Mouse (Mus musculus): ENCODE data around the gene Kcp. TPM values are rescaled to one million over a fixed set of nuclear protein-coding genes. Genes with fewer than 3 reads are reported as not detected.

Gene Kcp
- polyA plus RNA-seq, 2 experiments, result 27.1 to 92.4 TPM

GRCm38 (mm10) chr6:29523301-29524033 lies 15.7 kb upstream of the Kcp start:
- no peak for TF ChIP-seq POLR2A (IDR thresholded peaks at IDR 0.05; ENCODE audit: borderline replicate concordance, extremely low read depth, insufficient read depth, insufficient read length)
- no peaks in the 10 kb centered on the region for H3K36me3 ChIP-seq (ENCODE audit: control insufficient read depth, insufficient read depth, low read length)
- H3K4me3 ChIP-seq (replicated peaks; ENCODE audit: low read length), result no peak overlapping the region
- no peaks in the 10 kb centered on the region for H3K9me3 ChIP-seq (ENCODE audit: control insufficient read depth, low read length)
- H3K4me1 ChIP-seq (ENCODE audit: control insufficient read depth, insufficient read depth, low read length), result peaks cover 7% of the 10 kb centered on the region
- DNase-seq (ENCODE audit: low spot score) (no peak), ATAC-seq (ENCODE audit: low FRiP score, low read depth) (no peak)
- H3K27me3 ChIP-seq (ENCODE audit: control insufficient read depth, insufficient read depth, low read length), result peaks cover 28% of the 10 kb centered on the region
- no peak overlapping the region for H3K4me2 ChIP-seq (replicated peaks; ENCODE audit: low read depth, low read length, severe bottlenecking)
- H3K27ac ChIP-seq (replicated peaks; ENCODE audit: low read depth, low read length), result no peak overlapping the region
- 77% methylated on average over 12 of the region's 12 CpGs for WGBS
- no peak overlapping the region for H3K9ac ChIP-seq (ENCODE audit: low read depth, low read length, severe bottlenecking)

- Histone ChIP-seq H3K9ac (ENCODE audit: low read depth, low read length, severe bottlenecking) (no peak overlapping the region), H3K4me3 (replicated peaks; ENCODE audit: low read length) (no peak overlapping the region), H3K36me3 (ENCODE audit: control insufficient read depth, insufficient read depth, low read length) (no peaks in the 10 kb centered on the region), H3K9me3 (ENCODE audit: control insufficient read depth, low read length) (no peaks in the 10 kb centered on the region), H3K27ac (replicated peaks; ENCODE audit: low read depth, low read length) (no peak overlapping the region), H3K27me3 (ENCODE audit: control insufficient read depth, insufficient read depth, low read length) (peaks cover 20% of the 10 kb centered on the region), H3K4me2 (replicated peaks; ENCODE audit: low read depth, low read length, severe bottlenecking) (no peak overlapping the region), H3K4me1 (ENCODE audit: control insufficient read depth, insufficient read depth, low read length) (peaks cover 7% of the 10 kb centered on the region)
- DNase-seq (ENCODE audit: low spot score) (no peak), ATAC-seq (ENCODE audit: low FRiP score, low read depth) (no peak)
- no peak for TF ChIP-seq POLR2A (IDR thresholded peaks at IDR 0.05; ENCODE audit: borderline replicate concordance, extremely low read depth, insufficient read depth, insufficient read length)
- WGBS, result 56% methylated on average over 6 of the region's 6 CpGs
Observed at GRCm38 (mm10) chr6:29522626-29523300, 15.0 kb upstream of the Kcp start.

- Histone ChIP-seq H3K9me3 (ENCODE audit: control insufficient read depth, low read length) (no peaks in the 10 kb centered on the region), H3K4me1 (ENCODE audit: control insufficient read depth, insufficient read depth, low read length) (peaks cover 9% of the 10 kb centered on the region; the same call in 1 of the 2 replicates), H3K4me3 (replicated peaks; ENCODE audit: low read length) (no peak overlapping the region), H3K36me3 (ENCODE audit: control insufficient read depth, insufficient read depth, low read length) (no peaks in the 10 kb centered on the region), H3K9ac (ENCODE audit: low read depth, low read length, severe bottlenecking) (no peak overlapping the region), H3K27ac (replicated peaks; ENCODE audit: low read depth, low read length) (no peak overlapping the region), H3K27me3 (ENCODE audit: control insufficient read depth, insufficient read depth, low read length) (no peaks in the 10 kb centered on the region), H3K4me2 (replicated peaks; ENCODE audit: low read depth, low read length, severe bottlenecking) (no peak overlapping the region)
- DNase-seq (ENCODE audit: low spot score) (peak; percentile 49), ATAC-seq (ENCODE audit: low FRiP score, low read depth) (peak; percentile 53; the same call in 1 of the 2 replicates)
- 11% methylated on average over 5 of the region's 5 CpGs for WGBS
- TF ChIP-seq POLR2A (IDR thresholded peaks at IDR 0.05; ENCODE audit: borderline replicate concordance, extremely low read depth, insufficient read depth, insufficient read length), result no peak
Observed at GRCm38 (mm10) chr6:29517139-29517538, 9.4 kb upstream of the Kcp start.

GRCm38 (mm10) chr6:29513284-29513683 lies 5.5 kb upstream of the Kcp start:
- peaks cover 19% of the 10 kb centered on the region for H3K4me1 ChIP-seq (ENCODE audit: control insufficient read depth, insufficient read depth, low read length)
- WGBS, result 3% methylated on average over 11 of the region's 11 CpGs
- DNase-seq (ENCODE audit: low spot score) (peak; percentile 85), ATAC-seq (ENCODE audit: low FRiP score, low read depth) (peak; percentile 77)
- H3K9ac ChIP-seq (ENCODE audit: low read depth, low read length, severe bottlenecking), result peak overlapping the region; percentile 28; the same call in 1 of the 2 replicates
- TF ChIP-seq POLR2A (IDR thresholded peaks at IDR 0.05; ENCODE audit: borderline replicate concordance, extremely low read depth, insufficient read depth, insufficient read length), result no peak
- no peaks in the 10 kb centered on the region for H3K36me3 ChIP-seq (ENCODE audit: control insufficient read depth, insufficient read depth, low read length)
- H3K4me3 ChIP-seq (replicated peaks; ENCODE audit: low read length), result peak overlapping the region; percentile 6; the same call in 1 of the 2 replicates
- H3K27me3 ChIP-seq (ENCODE audit: control insufficient read depth, insufficient read depth, low read length), result no peaks in the 10 kb centered on the region
- peak overlapping the region; percentile 33 for H3K4me2 ChIP-seq (replicated peaks; ENCODE audit: low read depth, low read length, severe bottlenecking)
- H3K27ac ChIP-seq (replicated peaks; ENCODE audit: low read depth, low read length), result peak overlapping the region; percentile 26; the same call in 1 of the 2 replicates
- no peaks in the 10 kb centered on the region for H3K9me3 ChIP-seq (ENCODE audit: control insufficient read depth, low read length)

GRCm38 (mm10) chr6:29509086-29509485 lies 1.3 kb upstream of the Kcp start:
- ATAC-seq (ENCODE audit: low FRiP score, low read depth) (no peak), DNase-seq (ENCODE audit: low spot score) (no peak)
- no peaks in the 10 kb centered on the region for H3K36me3 ChIP-seq (ENCODE audit: control insufficient read depth, insufficient read depth, low read length)
- H3K27me3 ChIP-seq (ENCODE audit: control insufficient read depth, insufficient read depth, low read length), result no peaks in the 10 kb centered on the region
- H3K27ac ChIP-seq (replicated peaks; ENCODE audit: low read depth, low read length), result no peak overlapping the region
- H3K4me3 ChIP-seq (replicated peaks; ENCODE audit: low read length), result no peak overlapping the region
- no peak overlapping the region for H3K4me2 ChIP-seq (replicated peaks; ENCODE audit: low read depth, low read length, severe bottlenecking)
- WGBS, result 27% methylated on average over 2 of the region's 2 CpGs
- TF ChIP-seq POLR2A (IDR thresholded peaks at IDR 0.05; ENCODE audit: borderline replicate concordance, extremely low read depth, insufficient read depth, insufficient read length), result no peak
- H3K4me1 ChIP-seq (ENCODE audit: control insufficient read depth, insufficient read depth, low read length), result peaks cover 27% of the 10 kb centered on the region
- no peak overlapping the region for H3K9ac ChIP-seq (ENCODE audit: low read depth, low read length, severe bottlenecking)
- no peaks in the 10 kb centered on the region for H3K9me3 ChIP-seq (ENCODE audit: control insufficient read depth, low read length)

Data from limb, embryonic 14.5 days (tissue).